Mouse (Mus musculus) olfactory bulb, adult 2 months (tissue): ENCODE data around the gene Tmem126b. TPM values are rescaled to one million over a fixed set of nuclear protein-coding genes. Genes with fewer than 3 reads are reported as not detected.

Experiments
- H3K27ac ChIP-seq: fragments of 200-500 bp; 2 replicates; pipeline ENCODE4 v1.5.1; 2012; ENCODE audit warnings: low read depth, low read length; ENCODE audit not compliant: insufficient read depth
- H3K4me1 ChIP-seq: fragments of 200-500 bp; 2 replicates; pipeline ENCODE4 v1.6.1; 2012; ENCODE audit warnings: low read length; ENCODE audit not compliant: control insufficient read depth, insufficient read depth
- H3K4me3 ChIP-seq: fragments of 200-500 bp; 2 replicates; pipeline ENCODE4 v1.5.1; 2012; ENCODE audit warnings: mild to moderate bottlenecking, low read depth, low read length, moderate library complexity; ENCODE audit not compliant: insufficient read depth
- CTCF ChIP-seq: fragments of 200-500 bp; IDR thresholded peaks from 2 replicates; pipeline ENCODE4 v1.5.1; 2012; ENCODE audit warnings: low read depth, mild to moderate bottlenecking, low read length, moderate library complexity; ENCODE audit not compliant: insufficient read depth
- POLR2A ChIP-seq: fragments of 200-500 bp; IDR thresholded peaks from 2 replicates; pipeline ENCODE4 v1.6.1; 2012; ENCODE audit warnings: mild to moderate bottlenecking, low read depth, low read length, moderate library complexity; ENCODE audit not compliant: insufficient read depth
- WGBS: fragments of 180-500 bp; shearing (Covaris S2); methylation state at CpG from one replicate; pipeline ENCODE4 v1.1.7; 2018; 5-methylcytosine and 5-hydroxymethylcytosine counted together
- polyA plus RNA-seq: library from polyadenylated mRNA; stranded (reverse); fragments of >200 nt; gene quantifications from 2 replicates; pipeline ENCODE4 v1.2.4, GENCODE M21; 2012; ENCODE audit warnings: low replicate concordance; ENCODE audit not compliant: missing spikeins, insufficient read depth, insufficient read length

Gene Tmem126b
- not detected in 2 replicates for polyA plus RNA-seq

DNA sequence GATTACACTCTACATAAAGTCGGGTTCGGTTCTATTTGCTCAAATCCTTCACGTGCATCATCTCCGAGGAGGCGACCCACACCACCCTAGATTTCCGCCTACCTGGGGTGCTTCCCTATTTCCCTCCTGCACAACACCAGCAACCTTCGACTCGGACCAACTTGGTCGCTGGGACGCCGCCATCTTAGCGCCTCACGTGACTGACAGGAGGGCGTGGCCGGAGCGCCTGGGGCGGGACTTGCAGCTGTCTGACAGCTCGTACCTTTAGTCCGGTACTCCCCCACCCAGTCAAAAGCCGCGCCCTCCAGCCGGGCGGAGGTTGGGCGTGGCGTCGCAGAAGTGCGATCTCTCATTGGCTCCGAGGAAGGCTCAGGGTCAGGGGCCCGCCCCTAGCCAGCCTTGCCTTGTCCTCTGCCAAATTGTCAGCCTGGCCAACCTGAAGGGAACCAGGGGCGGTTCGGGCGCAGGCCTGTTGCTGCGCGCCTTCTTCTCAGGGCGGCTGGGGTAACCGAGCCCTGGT, at the start of gene Tmem126b:
TSS of gene Tmem126b (minus strand) at position 209 of the 520 bp plus-strand sequence.
- H3K4me3 ChIP-seq = peak within 1 kb of the TSS; percentile 67
- under 1% methylated on average over 36 of the region's 36 CpGs for WGBS
- TF ChIP-seq POLR2A = peak; percentile 91
- no peak for TF ChIP-seq CTCF
- no peaks in the 10 kb centered on the region for H3K4me1 ChIP-seq
- H3K27ac ChIP-seq = peak within 1 kb of the TSS; percentile 80

DNA sequence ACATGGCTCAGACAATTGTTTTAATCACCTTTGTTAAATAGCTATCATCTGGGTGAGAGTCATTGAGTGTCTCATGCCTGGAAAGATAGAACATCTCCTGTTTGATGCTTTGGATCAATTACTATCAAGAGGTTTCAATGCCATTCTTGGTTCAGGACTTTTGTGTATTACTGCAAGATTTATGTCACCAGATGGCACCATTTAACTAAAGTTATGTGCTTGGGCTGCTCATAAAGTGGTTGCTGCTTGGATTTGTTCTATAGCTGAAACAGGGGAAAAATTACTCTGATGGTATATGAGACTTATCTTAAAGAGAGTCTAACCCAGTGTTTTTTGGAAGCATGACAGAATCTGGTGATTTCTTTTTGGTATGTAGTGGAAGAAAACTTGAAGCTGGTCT, 36.5 kb upstream of the Tmem126b start:
- Histone ChIP-seq H3K27ac (no peak overlapping the region), H3K4me3 (no peak overlapping the region), H3K4me1 (no peaks in the 10 kb centered on the region)
- TF ChIP-seq POLR2A (no peak), CTCF (no peak)

DNA sequence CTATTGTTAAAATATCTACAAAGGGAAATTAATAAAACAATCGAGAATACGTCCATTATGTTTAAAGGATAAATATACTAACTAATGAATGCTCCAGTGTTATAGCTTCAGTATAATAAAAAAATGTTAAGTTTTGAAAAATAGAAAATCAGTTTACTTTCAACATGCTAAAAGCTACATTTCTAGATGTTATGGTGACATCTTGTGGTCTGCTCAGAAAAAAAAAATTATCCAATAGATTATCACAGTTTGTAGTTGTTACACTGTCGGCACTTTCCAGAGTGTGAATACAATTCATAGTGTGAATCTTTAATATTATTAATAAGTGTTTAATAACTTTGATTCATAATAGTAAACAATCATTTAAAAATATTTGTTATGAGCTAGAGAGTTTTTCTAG, 32.3 kb upstream of the Tmem126b start:
- 58% methylated on average over 3 of the region's 3 CpGs for WGBS
- no peak overlapping the region for H3K27ac ChIP-seq
- no peak overlapping the region for H3K4me3 ChIP-seq
- H3K4me1 ChIP-seq = no peaks in the 10 kb centered on the region
- TF ChIP-seq CTCF (no peak), POLR2A (no peak)

DNA sequence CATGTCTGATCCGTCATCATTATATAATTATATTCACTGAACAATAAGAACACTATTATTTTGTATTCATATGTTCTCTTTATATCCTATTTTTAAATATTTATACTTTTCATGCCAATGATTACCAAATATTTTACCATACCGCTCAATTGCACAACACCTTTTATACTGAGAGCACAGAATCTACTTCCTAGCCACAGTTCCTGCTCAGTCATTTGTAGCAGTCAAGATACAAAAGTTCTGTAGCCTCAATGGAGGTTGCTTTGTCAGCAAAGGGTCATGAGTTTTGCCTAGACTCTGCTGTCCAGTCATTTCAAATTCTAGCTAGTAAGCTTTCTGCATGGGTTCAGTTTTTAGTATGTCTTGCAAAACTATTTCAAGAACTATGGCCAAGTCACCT, 6.8 kb upstream of the Tmem126b start:
- Histone ChIP-seq H3K27ac (no peak overlapping the region), H3K4me1 (no peaks in the 10 kb centered on the region), H3K4me3 (no peak overlapping the region)
- WGBS = 93% methylated on average over 2 of the region's 2 CpGs
- TF ChIP-seq CTCF (no peak), POLR2A (no peak)

DNA sequence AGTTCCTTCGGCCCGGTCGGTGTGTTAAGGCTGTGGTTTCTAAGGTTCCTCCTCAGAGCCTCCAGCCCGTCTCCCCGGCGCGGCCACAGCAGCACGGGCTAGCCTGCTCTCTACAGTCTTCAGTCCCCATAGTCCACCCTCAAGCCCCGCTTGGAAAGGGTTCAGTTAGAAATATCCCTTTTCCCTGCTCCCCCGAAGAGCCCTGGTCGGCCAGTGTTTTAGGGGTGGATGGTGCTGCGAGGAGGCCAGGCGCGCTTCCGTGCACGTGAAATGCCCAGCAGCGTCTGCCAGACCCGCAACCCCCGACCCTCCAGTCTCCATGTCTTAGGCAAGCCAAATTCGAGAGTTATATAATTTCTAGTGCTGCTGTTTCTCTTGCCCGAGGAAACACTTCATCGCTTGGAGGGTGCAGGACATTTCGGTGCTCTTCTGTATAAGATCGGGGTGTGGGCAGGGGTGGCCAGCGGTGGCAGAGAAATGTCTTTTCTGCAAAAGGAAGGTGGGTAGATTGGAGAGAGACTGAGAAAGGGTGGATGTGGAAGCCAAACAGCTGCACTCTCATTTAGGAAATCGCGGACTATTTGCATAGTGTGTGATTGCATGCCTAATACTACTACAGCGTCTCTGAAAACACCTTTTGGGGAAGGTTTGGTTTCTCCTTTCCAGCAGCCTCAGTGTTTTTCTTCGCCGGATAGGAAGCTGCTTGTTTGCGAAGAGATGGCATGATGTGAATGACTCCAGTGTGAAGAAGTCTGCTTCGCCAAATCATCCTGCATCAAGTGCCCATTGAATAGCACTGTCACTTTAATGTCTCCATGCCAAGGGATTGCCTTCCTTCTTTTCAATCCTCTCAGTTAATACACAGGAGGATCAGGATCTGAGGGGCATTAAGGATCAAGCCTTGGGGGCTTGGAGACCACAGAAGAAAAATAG, 778 bp upstream of the Tmem126b start, which contains the start of gene Dlg2:
TSS of gene Dlg2 (plus strand) at position 360 of the 933 bp plus-strand sequence.
- under 1% methylated on average over 32 of the region's 32 CpGs for WGBS
- no peaks in the 10 kb centered on the region for H3K4me1 ChIP-seq
- H3K27ac ChIP-seq = peak within 1 kb of the TSS; percentile 80
- peak within 1 kb of the TSS; percentile 67 for H3K4me3 ChIP-seq
- no peak for TF ChIP-seq CTCF
- TF ChIP-seq POLR2A = no peak

DNA sequence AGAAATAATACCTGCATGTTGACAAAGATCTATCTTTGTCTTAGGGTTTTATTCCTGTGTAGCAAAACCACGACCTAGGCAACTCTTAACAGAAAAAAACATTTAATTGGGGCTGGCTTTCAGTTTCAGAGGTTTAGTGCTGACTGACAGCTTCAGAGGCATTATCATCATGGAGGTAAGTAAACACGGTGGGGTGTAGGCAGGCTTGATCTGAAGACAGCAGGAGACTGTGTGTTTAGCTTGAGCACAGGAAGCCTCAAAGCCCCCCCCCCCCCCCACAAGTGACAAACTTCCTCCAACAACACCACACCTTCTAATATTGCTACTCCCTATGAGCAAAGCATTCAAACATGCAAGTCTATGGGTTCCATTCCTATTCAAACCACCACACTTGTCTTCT, 2.3 kb downstream of the Tmem126b start:
- no peaks in the 10 kb centered on the region for H3K4me1 ChIP-seq
- H3K27ac ChIP-seq = no peak overlapping the region
- TF ChIP-seq CTCF = no peak
- TF ChIP-seq POLR2A = no peak
- H3K4me3 ChIP-seq = no peak overlapping the region
- WGBS = 68% methylated on average over 2 of the region's 2 CpGs

DNA sequence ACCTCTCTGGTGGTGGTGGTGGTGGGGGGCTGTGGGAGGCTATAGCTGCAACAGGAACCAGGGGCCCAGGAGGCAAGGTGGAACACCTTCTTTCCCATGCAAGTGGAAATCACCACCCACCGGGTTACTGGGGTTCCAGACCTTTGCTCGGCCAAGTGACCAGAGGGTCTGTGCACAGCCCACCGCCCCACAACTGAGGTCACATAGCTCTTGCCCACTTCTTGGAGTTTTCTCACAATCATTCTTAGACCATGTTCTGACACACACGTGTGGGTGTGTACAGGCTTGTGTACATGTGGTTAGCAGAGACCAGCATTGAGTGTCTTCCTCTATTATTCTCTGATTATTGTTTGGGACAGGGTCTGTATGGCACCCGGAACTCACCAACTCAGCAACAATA, 14.4 kb downstream of the Tmem126b start:
- Histone ChIP-seq H3K4me1 (peaks cover 3% of the 10 kb centered on the region; the same call in 1 of the 2 replicates), H3K27ac (no peak overlapping the region), H3K4me3 (no peak overlapping the region)
- TF ChIP-seq POLR2A = no peak
- no peak for TF ChIP-seq CTCF
- WGBS = 93% methylated on average over 5 of the region's 5 CpGs

DNA sequence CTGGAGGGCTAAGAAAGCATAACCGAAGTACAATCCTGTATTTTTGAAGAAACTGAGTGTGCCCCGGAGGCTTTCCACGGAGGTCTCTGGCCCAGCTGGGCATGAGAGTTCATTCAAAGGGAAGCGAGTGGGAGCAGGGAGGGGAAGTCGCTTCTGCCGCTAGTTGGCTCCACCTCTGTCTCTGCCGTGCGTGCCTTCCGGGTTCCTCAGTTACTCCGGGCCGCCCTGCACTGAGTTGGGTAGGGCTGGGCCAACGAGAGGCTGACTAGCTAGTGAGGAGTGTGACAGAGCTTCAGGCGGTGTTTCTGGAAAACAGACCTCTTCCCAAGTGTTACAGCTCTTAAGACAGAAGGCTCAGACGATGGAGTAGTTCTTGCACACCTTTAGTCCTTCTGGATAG, 14.9 kb downstream of the Tmem126b start:
- TF ChIP-seq POLR2A (no peak), CTCF (no peak)
- H3K4me3 ChIP-seq = no peak overlapping the region
- no peak overlapping the region for H3K27ac ChIP-seq
- WGBS = 20% methylated on average over 14 of the region's 14 CpGs
- H3K4me1 ChIP-seq = peaks cover 3% of the 10 kb centered on the region; the same call in 1 of the 2 replicates

DNA sequence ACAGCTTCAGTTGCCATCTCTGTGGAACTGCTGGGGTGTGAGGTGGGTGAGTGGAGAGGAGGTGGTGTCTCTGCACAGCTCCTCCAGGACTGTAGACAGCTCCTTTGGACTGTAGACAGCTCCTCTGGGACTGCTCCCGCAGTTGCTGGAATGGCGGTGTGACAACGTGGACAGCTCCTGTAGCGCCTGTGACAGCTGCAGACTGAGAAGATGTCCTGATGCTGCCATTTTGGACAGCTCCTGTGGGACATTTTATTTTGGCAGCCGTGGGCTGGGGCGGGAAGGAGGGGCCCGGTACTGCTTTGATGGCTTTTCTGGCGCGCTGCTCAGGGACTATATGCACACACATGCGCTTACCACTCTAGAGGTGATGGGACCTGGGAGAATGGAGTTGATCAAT, 15.5 kb downstream of the Tmem126b start:
- no peak for TF ChIP-seq POLR2A
- Histone ChIP-seq H3K4me1 (peaks cover 3% of the 10 kb centered on the region; the same call in 1 of the 2 replicates), H3K4me3 (no peak overlapping the region), H3K27ac (no peak overlapping the region)
- WGBS = 72% methylated on average over 10 of the region's 10 CpGs
